Mouse (Mus musculus) heart, embryonic 16.5 days (tissue): ENCODE measurements at regions not wholly inside any gene's neighbourhood (a gene's known extent, or its start where the extent isn't known, plus 50 kb on each side); places are given as distances from the start of the nearest gene placed in this dataset.

Source experiments
- ATAC-seq: fragments of 200-750 bp; cut with Nextera tagmentation; replicated peaks from 2 replicates; pipeline ENCODE4 v1.8.0; 2017; ENCODE audit warnings: moderate number of reproducible peaks; ENCODE audit not compliant: insufficient read depth, low FRiP score; ENCODE audit errors: extremely low read depth
- H3K27ac ChIP-seq: fragments of 300-500 bp; sonication (generic); 2 replicates; pipeline ENCODE4 v1.5.1; 2014; ENCODE audit warnings: mild to moderate bottlenecking, low read length, control low read depth, moderate library complexity
- H3K27me3 ChIP-seq: fragments of 300-500 bp; sonication (generic); 2 replicates; pipeline ENCODE4 v1.6.1; 2014; ENCODE audit warnings: low read length, mixed read lengths; ENCODE audit not compliant: control insufficient read depth, insufficient read depth
- H3K36me3 ChIP-seq: fragments of 300-500 bp; sonication (generic); 2 replicates; pipeline ENCODE4 v1.6.1; 2014; ENCODE audit not compliant: control insufficient read depth, insufficient read depth
- H3K4me1 ChIP-seq: fragments of 300-500 bp; sonication (generic); 2 replicates; pipeline ENCODE4 v1.6.1; 2014; ENCODE audit warnings: low read length, mixed read lengths; ENCODE audit not compliant: control insufficient read depth, insufficient read depth
- H3K4me2 ChIP-seq: fragments of 300-500 bp; sonication (generic); 2 replicates; pipeline ENCODE4 v1.6.1; 2014; ENCODE audit warnings: low read depth, mild to moderate bottlenecking, control low read depth, low read length
- H3K4me3 ChIP-seq: fragments of 300-500 bp; sonication (generic); 2 replicates; pipeline ENCODE4 v1.5.1; 2014; ENCODE audit warnings: mild to moderate bottlenecking, control low read depth, low read length
- H3K9ac ChIP-seq: fragments of 300-500 bp; sonication (generic); 2 replicates; pipeline ENCODE4 v1.6.1; 2014; ENCODE audit warnings: low read length, control low read depth
- H3K9me3 ChIP-seq: fragments of 300-500 bp; sonication (generic); replicated peaks from 2 replicates; pipeline ENCODE4 v1.6.1; 2016; ENCODE audit warnings: low read length; ENCODE audit not compliant: control insufficient read depth
- WGBS: fragments of 180-500 bp; shearing (Covaris S2); extraction: QIAGEN DNeasy Blood & Tissue Kit; methylation state at CpG from one replicate; pipeline ENCODE4 v1.1.7; 2014; 5-methylcytosine and 5-hydroxymethylcytosine counted together

DNA sequence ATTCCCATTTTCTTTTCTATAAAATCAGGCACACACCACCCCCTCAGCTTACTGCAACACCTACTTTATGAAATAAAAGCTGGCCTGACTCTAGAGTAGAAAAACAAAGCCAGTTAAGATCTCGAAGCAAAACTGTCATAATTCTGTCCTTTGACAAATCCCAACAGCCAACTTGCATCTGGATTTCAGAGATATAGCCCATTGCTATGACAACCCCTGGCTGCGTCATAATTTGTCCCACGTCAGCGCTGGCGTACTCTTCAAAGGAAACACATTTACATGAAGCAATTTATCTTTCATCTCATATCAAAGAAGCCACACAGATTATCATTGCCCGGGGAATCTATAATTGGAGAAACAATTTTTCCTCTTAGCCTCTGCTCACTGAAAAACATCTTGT is 126.4 kb downstream of the Gm9817 start:
- Histone ChIP-seq H3K9ac (no peak overlapping the region), H3K4me2 (no peak overlapping the region), H3K27ac (no peak overlapping the region), H3K4me3 (no peak overlapping the region), H3K27me3 (no peaks in the 10 kb centered on the region), H3K4me1 (no peaks in the 10 kb centered on the region), H3K9me3 (peaks cover 2% of the 10 kb centered on the region), H3K36me3 (no peaks in the 10 kb centered on the region)
- ATAC-seq, result no peak
- WGBS, result 64% methylated on average over 6 of the region's 6 CpGs

DNA sequence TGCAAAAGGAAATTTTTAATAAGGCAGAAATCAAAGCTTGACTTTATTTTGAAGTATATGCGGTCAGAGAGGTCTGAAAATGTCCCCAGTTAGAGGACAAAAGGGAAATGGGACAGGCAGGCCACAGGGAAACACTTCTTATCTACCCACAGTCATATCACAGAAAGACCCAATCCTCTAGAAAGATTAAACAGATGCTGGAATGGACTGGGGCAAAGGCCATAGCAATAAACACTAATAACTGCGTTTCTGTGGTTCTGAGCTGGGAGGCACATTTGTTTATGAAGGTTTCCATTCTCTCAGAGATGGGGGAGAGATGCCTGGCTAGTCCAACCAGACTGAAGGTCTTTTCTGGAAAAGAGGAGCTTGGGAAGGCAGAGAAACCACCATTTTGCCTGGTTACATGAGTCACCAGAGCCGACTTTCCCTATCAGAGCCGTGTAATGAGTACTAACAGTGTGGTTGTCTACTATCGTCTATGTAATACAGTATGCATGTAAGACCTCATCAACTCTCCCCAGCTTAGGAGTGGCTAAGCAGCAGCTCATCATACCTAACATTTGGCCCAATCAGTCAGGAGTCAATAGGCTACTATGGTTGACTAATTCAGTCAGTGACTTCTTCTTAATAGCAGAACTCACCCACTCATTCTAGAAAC is 130.2 kb downstream of the Gm9817 start:
- WGBS, result 71% methylated on average over 5 of the region's 5 CpGs
- H3K27ac ChIP-seq, result no peak overlapping the region
- no peaks in the 10 kb centered on the region for H3K4me1 ChIP-seq
- H3K4me2 ChIP-seq, result no peak overlapping the region
- H3K4me3 ChIP-seq, result no peak overlapping the region
- H3K9ac ChIP-seq, result no peak overlapping the region
- no peaks in the 10 kb centered on the region for H3K27me3 ChIP-seq
- no peak for ATAC-seq
- H3K36me3 ChIP-seq, result no peaks in the 10 kb centered on the region
- H3K9me3 ChIP-seq, result no peaks in the 10 kb centered on the region

DNA sequence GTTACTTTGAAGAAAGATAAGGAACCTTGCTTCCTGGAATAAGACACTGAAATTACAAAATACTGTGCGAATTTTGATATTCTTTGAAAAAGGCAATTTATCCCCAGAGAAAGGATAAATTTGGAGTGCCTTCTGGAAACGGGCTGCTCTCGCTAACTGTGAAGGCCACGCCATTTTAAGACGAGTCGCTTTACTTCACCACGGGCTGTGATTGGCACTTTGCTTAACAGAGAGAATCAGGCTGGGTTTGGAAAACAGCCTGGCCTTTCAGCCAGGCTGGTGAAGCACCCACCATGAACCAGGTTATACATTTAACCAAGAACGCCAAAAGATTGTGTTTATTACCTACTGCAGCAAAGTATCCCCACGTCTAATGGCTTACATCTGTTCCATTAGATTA is 132.7 kb downstream of the Gm9817 start:
- 83% methylated on average over 9 of the region's 9 CpGs for WGBS
- H3K9ac ChIP-seq, result no peak overlapping the region
- no peak overlapping the region for H3K4me2 ChIP-seq
- H3K4me3 ChIP-seq, result no peak overlapping the region
- H3K9me3 ChIP-seq, result no peaks in the 10 kb centered on the region
- H3K27me3 ChIP-seq, result no peaks in the 10 kb centered on the region
- H3K4me1 ChIP-seq, result no peaks in the 10 kb centered on the region
- H3K27ac ChIP-seq, result no peak overlapping the region
- no peaks in the 10 kb centered on the region for H3K36me3 ChIP-seq
- ATAC-seq, result no peak

GRCm38 (mm10) chr13:45213116-45213834 is 134.8 kb downstream of the Gm9817 start:
- ATAC-seq, result no peak
- H3K4me3 ChIP-seq, result no peak overlapping the region
- H3K4me1 ChIP-seq, result no peaks in the 10 kb centered on the region
- WGBS, result 36% methylated on average over 5 of the region's 5 CpGs
- H3K9ac ChIP-seq, result no peak overlapping the region
- no peak overlapping the region for H3K4me2 ChIP-seq
- H3K9me3 ChIP-seq, result no peaks in the 10 kb centered on the region
- H3K36me3 ChIP-seq, result no peaks in the 10 kb centered on the region
- no peak overlapping the region for H3K27ac ChIP-seq
- H3K27me3 ChIP-seq, result no peaks in the 10 kb centered on the region

GRCm38 (mm10) chr13:45218251-45218650 is 139.8 kb downstream of the Gm9817 start:
- Histone ChIP-seq H3K36me3 (no peaks in the 10 kb centered on the region), H3K4me3 (no peak overlapping the region), H3K9ac (no peak overlapping the region), H3K9me3 (no peaks in the 10 kb centered on the region), H3K27ac (no peak overlapping the region), H3K4me2 (no peak overlapping the region), H3K27me3 (no peaks in the 10 kb centered on the region), H3K4me1 (no peaks in the 10 kb centered on the region)
- WGBS, result 92% methylated on average over 4 of the region's 4 CpGs
- ATAC-seq, result no peak

DNA sequence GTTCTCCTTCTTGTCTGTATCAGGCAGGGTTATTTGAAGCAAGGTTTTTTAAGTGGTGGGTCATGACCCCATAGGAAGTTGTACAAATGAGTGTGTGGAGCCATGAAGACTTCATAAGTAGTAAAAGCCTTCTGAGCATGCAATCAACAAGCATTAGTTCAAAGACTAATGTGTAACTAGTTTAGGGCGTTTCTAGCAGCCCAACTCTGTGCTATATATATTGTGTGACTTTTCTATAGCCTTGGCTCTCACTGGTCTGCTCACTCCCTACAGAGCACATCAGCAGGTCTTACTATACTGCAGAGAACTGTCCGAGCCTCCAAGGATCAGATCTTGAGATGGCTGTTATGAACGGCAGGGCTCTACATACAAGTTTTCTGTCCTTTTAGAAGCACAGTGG is 141.2 kb downstream of the Gm9817 start:
- Histone ChIP-seq H3K9me3 (no peaks in the 10 kb centered on the region), H3K27ac (no peak overlapping the region), H3K4me2 (no peak overlapping the region), H3K9ac (no peak overlapping the region), H3K4me1 (no peaks in the 10 kb centered on the region), H3K4me3 (no peak overlapping the region), H3K36me3 (no peaks in the 10 kb centered on the region), H3K27me3 (no peaks in the 10 kb centered on the region)
- WGBS, result 64% methylated on average over 3 of the region's 3 CpGs
- ATAC-seq, result no peak

DNA sequence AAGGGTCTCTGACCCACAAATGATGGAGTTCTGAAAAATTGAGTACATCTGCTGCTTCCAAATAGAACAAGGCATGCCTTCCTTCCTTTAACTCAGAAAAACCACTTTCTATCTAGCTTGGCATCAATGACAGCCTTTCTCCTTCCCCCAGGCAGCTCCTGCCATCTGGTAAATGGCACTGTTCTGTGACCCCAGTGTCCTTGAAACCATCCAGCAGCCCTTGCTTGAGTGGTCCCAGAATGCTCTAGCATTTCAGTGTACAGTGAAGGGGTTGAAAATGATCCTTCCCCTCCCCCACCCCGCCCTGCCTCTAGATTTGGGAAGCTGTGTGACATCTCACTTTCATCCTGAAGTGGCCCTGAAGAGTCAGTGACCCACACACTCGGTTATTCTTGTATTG is 152.3 kb downstream of the Gm9817 start:
- Histone ChIP-seq H3K27ac (no peak overlapping the region), H3K4me2 (no peak overlapping the region), H3K9me3 (no peaks in the 10 kb centered on the region), H3K4me3 (no peak overlapping the region), H3K27me3 (peaks cover 3% of the 10 kb centered on the region; the same call in 1 of the 2 replicates), H3K9ac (no peak overlapping the region), H3K36me3 (no peaks in the 10 kb centered on the region), H3K4me1 (no peaks in the 10 kb centered on the region)
- 58% methylated on average over 2 of the region's 2 CpGs for WGBS
- ATAC-seq, result no peak

GRCm38 (mm10) chr13:45235236-45235635 is 154.3 kb upstream of the Mylip start:
- no peaks in the 10 kb centered on the region for H3K36me3 ChIP-seq
- H3K27ac ChIP-seq, result no peak overlapping the region
- no peaks in the 10 kb centered on the region for H3K4me1 ChIP-seq
- WGBS, result 65% methylated on average over 5 of the region's 5 CpGs
- H3K27me3 ChIP-seq, result peaks cover 3% of the 10 kb centered on the region; the same call in 1 of the 2 replicates
- H3K4me3 ChIP-seq, result no peak overlapping the region
- H3K9ac ChIP-seq, result no peak overlapping the region
- ATAC-seq, result no peak
- no peaks in the 10 kb centered on the region for H3K9me3 ChIP-seq
- H3K4me2 ChIP-seq, result no peak overlapping the region

- Histone ChIP-seq H3K27me3 (no peaks in the 10 kb centered on the region), H3K9ac (no peak overlapping the region), H3K9me3 (no peaks in the 10 kb centered on the region), H3K27ac (no peak overlapping the region), H3K4me2 (no peak overlapping the region), H3K4me3 (no peak overlapping the region), H3K36me3 (no peaks in the 10 kb centered on the region), H3K4me1 (no peaks in the 10 kb centered on the region)
- ATAC-seq, result no peak
- WGBS, result 77% methylated on average over 7 of the region's 7 CpGs
Observed at GRCm38 (mm10) chr13:45238258-45238657, 151.3 kb upstream of the Mylip start.
